Mouse (Mus musculus): ENCODE data around the gene Inava.

The Inava gene

DNA sequence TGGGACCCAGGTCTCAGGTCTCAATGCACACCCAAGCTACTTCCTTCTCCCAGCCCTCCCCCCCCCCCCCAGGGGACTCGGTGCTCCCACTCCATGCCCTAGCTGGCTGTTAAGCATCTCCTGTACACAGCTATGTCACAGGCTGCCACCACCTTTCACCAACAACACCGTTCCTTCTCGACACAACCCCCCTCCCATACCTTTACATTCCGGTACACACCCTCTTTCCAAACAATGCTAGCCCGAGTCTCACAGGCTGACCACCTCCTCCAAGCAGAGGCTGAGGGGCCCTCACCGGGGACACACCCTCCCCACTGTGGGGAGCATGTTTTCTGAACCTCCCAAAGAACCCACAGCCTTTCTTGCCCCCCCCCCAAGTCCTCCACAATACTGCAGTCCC is 2.5 kb downstream of the Inava start:
- no peak for DNase-seq (ENCODE audit: low spot score in 2 of 2)

DNA sequence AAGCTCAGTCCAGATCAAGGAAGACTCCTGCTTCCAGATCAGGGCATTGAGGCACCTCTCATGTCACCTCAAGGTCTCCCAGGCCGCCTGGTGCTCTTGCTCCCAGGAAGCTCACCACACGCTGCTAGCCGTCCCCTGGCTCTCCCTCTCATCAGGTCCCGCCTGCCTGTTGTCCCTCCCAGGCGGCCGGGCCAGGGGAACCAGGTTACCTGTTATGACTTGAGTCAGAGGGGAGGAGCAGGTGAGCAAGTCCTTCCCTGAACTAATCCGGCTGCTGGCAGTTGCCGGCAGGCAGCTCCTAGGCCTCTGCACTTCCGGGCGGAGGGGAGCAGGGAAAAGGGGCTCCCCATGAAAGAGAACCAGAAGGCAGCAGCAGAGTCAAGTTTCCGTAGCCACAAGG is 3.9 kb downstream of the Inava start:
- DNase-seq (ENCODE audit: low spot score in 2 of 2): no peak

DNA sequence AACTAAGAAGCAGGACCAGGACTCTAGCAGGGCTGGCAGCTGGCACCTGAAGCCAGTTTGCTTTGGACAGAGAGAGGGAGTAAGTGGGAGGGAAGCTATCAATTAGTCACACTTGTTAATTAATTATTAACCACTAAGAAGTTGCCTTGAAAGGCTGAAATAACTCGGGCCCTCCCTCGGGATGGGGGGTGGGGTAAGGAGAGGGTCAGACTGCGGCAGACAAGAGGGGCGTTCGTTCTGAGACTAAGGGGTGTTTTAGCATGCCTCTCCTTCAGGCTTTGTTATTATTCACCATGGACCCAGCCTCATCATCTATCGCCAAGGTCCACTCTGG is 5.1 kb downstream of the Inava start:
- DNase-seq (ENCODE audit: low spot score in 2 of 2): no peak

DNA sequence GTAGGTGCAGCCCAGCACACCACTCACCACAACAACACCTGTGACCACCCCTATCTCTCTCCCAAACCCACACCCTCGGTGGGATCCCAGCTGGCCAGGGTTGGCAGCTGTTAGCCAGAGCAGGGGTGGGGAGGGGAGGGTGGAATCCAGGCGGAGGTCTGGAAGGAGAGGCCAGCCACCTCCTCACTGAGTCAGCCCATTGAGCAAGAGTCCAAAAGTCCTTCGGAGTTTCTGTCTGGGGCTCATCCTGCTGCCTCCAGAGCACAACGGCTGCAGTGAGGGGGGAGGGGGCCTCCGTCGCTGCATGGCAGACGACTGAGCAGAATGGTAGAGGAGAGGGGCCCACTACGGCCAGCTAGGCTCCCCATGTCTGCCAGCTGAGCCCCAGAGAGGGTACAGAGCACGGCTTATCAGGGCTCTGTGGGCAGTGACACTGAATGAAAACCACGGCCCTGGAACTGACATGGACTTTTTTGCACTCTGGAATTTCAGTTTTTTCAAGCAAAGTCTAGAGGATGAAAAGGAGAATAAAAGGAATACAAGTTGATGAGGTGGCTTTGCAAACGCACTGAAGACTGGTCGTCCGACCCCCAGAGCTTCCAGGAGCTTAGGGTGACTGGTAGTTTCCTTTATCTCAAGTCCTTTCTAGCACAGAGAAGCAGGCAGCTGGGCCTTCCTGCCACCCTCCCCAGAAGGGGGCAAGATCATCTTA is 5.6 kb downstream of the Inava start:
- DNase-seq (ENCODE audit: low spot score in 2 of 2): no peak

DNA sequence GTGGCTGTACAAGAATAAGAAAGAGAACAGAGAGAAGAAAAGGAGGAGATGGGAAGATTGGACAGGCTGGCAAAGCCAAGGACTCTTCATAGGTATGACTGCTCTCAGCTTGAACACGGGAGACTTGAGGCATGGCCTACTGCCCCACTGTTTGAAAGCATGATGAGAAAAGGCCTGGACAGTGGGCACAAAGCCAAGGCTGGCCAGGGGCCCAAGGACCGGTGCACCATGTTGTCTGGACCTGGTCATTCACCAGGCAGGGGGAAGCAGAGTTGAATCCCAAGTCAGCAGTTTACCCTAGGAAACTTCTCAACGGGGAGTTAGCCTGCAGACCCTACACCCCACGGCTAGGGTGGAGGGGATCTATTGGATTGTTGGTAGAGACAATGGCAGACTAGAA is 6.2 kb downstream of the Inava start:
- no peak for DNase-seq (ENCODE audit: low spot score in 2 of 2)

DNA sequence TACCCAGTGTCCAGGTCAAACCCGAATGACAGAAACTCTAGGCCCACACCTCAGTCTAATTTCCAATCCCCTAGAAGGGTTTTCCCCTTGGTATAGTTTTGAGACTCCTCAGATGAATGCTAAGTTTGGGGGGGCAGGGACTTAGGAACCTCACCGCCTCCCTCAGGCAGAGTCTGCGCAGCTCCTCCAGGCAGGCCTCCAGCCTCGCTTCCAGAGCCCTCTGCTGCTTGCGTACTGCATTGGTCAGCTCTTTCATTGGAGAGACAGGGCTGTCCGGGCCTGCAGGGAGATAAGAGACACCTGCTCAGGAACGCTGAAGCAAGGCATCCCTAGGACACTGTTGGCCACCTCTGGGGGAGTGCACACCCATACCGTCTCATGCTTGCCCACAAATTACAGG is 7.4 kb downstream of the Inava start:
- no peak for DNase-seq (ENCODE audit: low spot score in 2 of 2)

DNA sequence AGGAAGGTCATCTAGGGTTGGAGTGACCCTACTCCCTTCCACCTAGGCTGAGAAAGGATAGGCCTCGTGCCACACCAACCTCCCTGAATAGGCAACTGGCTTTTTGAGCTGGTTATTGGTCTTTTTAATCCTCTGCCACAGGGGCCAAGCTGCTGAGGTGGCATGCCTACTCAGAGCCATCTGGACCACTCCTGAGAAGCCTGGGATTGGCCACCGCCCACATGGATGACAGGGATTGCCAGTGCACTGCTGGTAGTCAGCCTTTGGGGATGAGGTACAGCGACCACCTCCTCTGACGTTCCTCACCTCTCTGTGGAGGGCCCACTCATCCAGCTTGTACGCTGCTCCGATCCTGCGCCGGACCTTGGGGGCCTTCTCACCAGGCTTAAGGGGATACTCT is 8.2 kb downstream of the Inava start:
- DNase-seq (ENCODE audit: low spot score in 2 of 2): no peak

DNA sequence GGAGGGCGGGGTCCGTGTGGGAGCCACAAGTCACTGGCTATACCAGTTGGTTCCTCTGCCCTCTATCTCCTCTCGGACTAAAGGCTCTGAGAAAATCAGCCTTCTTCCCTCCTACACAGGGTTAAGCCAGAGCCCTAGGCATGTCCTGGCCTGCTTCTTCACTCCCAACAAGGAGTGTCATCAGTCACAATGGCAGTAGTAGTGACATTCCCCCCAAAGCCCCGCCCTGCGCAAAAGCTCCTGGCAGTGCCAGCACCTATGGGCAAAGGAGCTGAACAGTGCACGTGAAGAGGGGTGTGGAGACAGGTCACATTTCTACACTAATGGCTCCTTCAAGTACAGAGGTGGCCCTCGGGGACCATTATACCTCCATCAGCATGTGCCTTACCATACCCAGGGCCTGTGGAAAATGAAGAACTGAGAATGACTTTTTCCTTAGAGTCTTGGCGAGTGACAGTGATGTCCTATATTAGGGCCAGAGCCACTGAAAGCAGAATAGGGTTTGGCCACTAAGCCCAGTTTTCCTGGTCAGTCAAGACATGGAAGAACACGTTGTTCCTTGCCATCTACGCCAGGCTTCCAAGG is 10.2 kb downstream of the Inava start:
- no peak for DNase-seq (ENCODE audit: low spot score in 2 of 2)

DNA sequence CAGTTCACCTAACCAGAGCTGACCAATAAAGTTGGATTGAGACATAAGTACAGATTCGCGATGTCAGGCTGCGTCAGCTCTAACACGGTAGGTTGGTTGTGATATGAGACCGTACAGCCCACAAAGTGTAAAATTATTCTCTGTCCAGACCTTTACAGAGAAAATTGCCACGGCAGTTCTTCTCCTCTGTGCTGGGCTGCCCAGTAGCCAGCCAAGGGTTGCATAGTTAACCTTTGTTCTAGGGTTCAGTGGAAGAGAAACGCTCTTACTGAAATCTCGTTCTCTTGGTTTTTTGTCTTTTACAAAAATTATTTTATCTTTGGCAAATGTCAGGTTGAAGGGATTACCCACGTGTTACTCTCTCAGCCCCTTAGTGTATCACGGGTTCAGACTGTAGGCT is 11.7 kb downstream of the Inava start:
- DNase-seq (ENCODE audit: low spot score in 2 of 2): no peak

DNA sequence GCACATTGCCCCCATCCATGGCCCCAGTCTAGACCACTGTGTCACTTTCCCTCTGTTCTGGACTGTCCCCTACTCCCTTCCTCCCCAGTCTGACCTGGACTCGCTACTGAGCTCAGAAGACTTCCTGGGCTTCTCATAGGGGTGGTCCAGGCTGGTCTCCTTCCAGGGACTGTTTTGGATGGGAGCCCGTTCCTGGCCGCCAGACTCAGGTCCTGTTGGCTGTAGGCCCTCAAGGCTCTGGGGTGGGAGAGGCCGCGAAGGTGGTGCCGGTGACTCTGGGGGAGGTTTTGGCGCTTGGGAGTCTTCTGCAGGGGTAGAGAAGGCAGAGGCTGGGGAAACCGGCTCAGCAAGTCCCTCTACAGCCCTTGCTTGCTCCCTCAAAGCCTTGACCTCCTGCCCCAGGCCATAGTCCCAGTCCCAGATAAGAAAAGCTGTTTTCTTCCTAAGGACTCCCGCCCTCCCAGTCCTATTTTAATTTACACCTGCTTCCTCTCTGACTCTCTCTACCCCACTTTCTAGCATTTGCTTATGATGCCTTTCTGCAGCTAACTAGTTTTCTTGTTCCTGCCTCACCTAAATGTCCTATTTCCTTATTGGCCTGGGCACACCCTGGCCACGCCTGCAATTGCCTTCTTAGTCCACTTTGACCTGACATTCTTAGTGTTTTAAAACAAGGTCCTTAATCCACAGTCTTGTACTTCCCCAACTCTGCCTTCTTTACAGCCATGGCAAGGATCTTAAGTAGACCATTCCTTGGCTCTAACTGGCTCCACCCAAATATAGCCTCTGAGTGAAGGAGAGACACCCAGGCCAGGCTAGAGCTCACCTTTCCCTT is 13.8 kb downstream of the Inava start:
- DNase-seq (ENCODE audit: low spot score in 2 of 2): no peak

DNA sequence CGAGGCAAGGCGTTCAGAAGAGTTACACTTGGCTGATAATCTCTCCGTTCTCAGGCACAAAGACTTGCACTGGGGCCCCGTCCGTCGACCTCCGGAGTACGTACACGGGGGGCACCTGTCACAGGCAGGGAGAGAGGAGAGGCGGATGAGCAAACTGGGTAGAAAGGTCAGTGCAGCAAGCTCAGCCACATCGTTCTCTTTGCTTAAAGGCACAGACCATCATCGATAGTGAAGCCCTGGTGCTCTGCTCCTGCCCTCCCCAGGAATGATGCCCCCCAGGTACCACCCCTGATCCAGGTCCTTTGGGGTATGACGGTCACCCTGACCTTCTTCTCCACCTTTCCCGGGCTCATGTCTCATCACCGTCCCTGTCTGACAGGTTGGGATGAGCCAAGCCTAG is 19.8 kb downstream of the Inava start:
- DNase-seq (ENCODE audit: low spot score in 2 of 2): no peak

DNA sequence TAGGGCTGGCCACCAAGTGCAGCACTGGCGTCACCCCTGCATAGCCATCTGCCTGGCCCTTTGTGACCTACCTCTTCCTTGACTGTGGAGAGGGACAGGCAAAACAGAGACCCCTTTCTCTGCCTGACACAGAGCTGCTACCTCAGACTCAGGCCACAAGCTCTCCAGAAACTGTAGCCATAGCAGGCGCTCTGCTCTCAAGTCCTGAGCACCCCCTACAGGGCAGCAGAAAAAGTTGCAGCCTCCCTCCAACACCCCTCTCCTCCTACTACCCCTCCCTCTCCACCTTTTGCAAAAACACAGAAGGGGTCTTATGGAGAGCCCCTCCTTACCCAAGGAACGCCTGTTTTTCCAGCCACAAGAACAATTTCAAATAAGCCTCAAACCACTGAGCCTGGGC is 21.3 kb downstream of the Inava start, which contains the start of gene Mroh3:
Gene Mroh3, minus strand, starts transcription at position 26 of the 400 bp plus-strand sequence.
- DNase-seq (ENCODE audit: low spot score in 2 of 2): no peak

DNA sequence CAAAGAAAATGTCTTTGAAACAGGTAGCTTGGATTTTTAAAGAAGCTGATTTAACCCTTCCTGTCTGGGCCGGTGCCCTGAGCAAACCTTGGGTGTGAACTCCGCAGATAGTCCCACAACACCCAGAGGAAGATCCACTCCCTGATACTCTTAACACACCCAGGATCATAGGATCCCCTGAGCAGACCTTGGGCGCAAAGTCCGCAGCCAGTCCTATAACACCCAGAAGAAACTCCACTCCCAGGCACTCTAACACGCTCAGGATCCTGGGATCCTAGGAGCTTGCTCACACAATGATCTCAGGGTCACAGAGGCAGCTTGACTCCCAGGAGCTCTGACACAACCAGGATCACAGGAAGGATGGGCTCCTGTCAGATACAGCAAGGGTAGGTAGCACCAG is 44.0 kb downstream of the Inava start:
- DNase-seq (ENCODE audit: low spot score in 2 of 2): no peak

DNA sequence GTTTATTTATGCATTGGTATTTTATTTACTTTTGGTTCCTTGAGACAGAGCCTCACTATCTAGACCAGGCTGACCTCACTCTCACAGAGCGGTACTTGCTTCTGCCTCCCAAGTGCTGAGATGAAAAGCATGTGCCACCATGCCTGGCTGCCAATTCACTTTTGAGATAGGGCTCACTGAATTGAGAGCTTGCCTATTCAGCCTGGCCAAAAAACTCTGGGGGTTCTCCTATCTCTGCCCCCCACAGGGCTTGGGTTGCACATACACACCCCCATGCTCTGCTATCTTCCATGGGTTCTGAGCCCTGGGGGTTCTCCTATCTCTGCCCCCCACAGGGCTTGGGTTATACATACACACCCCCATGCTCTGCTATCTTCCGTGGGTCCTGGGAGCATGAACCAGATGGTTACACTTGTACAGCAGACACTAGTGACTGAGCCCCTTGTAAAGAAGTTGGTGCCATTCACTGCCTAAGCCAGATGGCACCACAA is 54.5 kb downstream of the Inava start:
- DNase-seq (ENCODE audit: low spot score in 2 of 2): no peak

DNA sequence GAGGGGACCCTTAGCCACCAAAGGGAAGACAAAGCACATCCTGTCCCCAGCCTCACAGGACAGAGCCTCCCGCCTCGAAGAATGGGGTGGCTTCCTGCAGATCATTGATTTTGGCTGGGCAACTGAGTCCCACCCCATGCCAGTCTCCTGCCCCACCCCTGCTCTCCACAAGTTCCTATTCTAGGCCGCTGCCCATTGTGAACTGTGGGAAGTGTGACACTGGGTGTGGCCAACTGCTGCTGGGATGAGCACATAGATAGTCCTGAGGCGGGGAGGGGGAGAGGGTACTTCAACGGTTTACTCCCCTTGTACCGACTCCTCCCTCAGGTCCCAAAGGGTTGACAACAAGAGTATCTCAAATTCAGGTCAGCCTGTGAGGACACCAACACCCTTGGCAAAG is 55.3 kb downstream of the Inava start:
- DNase-seq (ENCODE audit: low spot score in 2 of 2): peak in 1 of 2 experiments; percentile 16

DNA sequence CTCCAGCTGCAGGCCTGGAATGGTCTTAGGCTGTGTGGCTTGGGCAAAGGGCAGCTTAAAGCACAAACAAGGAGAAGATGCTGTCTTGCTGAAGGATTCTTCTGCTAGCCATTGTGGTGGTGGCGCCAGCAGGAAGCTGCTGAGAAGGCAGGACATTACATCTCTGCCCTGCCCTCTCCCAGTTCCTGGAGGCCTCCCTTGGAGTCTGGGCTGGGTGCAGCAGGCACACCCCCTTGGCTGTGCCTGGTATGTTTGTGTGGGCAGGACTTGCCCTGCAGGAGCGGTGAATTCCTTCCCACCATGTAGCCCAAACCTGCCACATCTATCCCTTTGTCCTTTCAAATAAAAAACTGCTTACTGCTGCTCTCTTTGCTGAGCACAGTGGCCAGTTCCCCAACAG is 57.0 kb downstream of the Inava start:
- no peak for DNase-seq (ENCODE audit: low spot score in 2 of 2)

DNA sequence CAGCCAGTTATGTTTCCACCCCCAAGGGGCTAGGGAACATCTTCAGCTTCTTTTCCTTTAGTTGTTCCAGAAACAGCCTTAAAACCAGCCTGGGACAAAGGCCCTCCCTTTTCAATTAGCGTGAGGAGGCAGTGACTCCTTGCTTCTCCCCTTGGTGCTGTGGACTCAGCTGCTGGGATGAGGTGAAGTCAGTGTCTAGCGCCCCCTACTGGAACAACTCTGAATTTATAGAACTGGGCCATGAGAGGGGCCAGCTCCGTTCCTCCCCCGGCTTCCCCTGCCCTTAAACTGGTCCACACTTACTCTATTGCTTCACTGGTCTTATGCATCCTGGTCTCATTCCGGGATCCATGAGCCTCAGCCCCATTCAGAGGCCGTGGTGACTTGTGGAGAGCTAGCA is 58.9 kb downstream of the Inava start:
- DNase-seq (ENCODE audit: low spot score in 2 of 2): peak; percentile 24 to 29

DNA sequence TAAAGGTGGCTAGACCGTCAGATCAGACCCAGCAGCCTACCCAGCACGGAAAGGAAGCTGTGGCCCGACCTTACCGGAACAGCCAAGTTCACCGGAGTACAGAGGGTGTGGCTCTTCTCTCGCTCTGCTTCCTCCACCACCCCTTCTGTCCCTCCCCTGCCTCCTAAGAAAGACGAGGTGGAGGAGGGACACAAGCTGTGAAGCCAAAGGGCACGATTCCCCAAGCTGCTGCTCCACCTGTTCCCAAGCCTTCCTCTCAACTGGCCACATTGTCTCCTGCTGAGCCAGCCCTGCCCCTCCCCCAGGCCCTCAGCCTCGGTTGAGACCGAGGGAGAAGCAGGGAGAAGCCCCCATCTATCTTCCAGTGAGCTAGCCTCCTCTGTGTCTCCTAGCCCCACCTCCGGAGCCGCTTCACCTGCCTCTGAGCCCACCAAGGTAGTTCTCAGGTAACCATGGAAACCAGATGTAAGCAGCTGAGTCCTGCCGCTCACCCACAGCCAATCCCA is 59.9 kb downstream of the Inava start:
- peak in 1 of 2 experiments; percentile 16 for DNase-seq (ENCODE audit: low spot score in 2 of 2)

DNA sequence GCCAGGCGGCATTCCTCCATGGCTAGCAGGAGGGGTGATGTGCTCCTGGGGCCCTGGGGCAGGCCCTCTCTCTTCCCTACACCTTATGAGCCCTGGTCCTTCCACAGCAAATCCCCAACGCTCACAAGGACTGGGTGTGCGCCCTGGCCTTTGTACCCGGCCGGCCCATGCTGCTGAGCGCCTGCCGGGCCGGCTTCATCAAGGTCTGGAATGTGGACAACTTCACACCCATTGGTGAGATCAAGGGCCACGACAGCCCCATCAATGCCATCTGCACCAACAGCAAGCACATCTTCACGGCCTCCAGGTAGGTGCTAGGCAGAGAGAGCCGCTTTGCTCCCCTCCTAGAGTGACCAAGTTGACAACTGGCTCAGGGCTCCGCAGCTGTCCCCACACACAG is 61.4 kb downstream of the Inava start:
- DNase-seq (ENCODE audit: low spot score in 2 of 2): no peak

DNA sequence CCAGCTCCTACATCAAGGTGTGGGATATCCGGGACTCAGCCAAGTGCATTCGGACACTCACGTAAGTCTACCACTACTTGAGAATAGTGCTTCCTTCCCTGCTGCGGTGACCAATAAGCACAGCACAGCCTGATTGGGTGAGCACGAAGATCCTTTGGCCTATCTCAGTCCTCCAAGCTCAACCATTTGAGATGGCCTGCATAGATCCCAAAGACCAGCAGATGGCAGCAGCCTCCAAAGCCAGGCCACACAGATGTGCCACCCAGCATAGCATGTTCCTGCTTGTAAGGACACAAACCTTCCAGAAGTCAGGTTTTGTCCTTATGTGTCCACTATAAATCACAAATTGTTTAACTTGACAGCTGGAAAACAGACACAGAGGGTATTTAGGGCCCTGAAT is 64.0 kb downstream of the Inava start:
- DNase-seq (ENCODE audit: low spot score in 2 of 2): peak; percentile 21 to 58

DNA sequence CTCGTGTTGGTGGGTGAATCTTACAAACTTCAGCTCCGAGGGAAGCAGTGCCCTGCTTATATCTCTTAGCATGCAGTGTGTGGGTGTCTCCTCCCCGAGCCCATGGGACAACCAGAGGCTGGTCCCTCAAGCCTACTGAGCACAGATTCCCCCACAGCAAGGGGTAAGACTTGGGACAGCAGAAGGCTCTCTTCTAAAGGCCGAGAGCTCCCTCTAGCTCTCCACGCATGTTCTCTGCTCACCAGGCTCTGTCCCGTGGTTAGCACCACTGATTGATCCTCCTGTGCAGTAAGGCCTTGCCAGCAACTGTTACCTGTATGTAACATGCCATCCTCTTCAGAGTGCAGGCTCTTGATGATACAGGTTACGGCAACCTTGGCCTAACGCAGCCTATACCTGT is 66.4 kb downstream of the Inava start:
- peak in 1 of 2 experiments; percentile 9 for DNase-seq (ENCODE audit: low spot score in 2 of 2)

DNA sequence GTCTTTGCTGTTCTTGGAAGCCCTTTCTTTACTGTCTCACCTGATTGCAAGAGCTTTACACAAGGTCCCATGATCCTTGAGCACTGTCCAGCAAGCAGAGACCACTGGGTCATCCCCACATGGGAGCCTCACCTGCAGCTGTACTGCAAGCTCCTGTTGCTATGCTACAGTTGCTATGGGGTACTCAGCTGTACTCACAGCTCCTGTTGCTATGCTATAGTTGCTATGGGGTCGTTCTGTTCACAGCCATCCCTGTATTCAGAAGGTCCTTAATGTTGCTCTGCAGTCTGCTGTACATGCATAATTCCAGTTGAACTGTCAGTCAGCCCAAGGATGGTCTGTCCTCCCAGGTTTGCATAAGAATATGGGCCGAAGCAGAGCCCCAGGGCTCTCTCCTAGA is 68.6 kb downstream of the Inava start:
- DNase-seq (ENCODE audit: low spot score in 2 of 2): no peak

Measured in heart, adult 9 months (tissue).